Mouse (Mus musculus) hindbrain, embryonic 15.5 days (tissue): ENCODE data around the gene Reep6. TPM values are rescaled to one million over a fixed set of nuclear protein-coding genes. Genes with fewer than 3 reads are reported as not detected.

Source experiments
- ATAC-seq: fragments of 200-750 bp; cut with Nextera tagmentation; 2 replicates; pipeline ENCODE4 v1.8.0; 2017; ENCODE audit warnings: low read depth, moderate number of reproducible peaks, moderate TSS enrichment; ENCODE audit not compliant: low FRiP score
- H3K27ac ChIP-seq: fragments of 300-500 bp; sonication (generic); replicated peaks from 2 replicates; pipeline ENCODE4 v1.5.1; 2015; ENCODE audit warnings: mild to moderate bottlenecking, inconsistent platforms
- H3K27me3 ChIP-seq: fragments of 300-500 bp; sonication (generic); 2 replicates; pipeline ENCODE4 v1.6.1; 2015; ENCODE audit warnings: control low read depth, inconsistent platforms
- H3K36me3 ChIP-seq: fragments of 300-500 bp; sonication (generic); 2 replicates; pipeline ENCODE4 v1.6.1; 2015; ENCODE audit warnings: control low read depth, inconsistent platforms
- H3K4me1 ChIP-seq: fragments of 300-500 bp; sonication (generic); replicated peaks from 2 replicates; pipeline ENCODE4 v1.6.1; 2015; ENCODE audit warnings: control low read depth, inconsistent platforms
- H3K4me2 ChIP-seq: fragments of 300-500 bp; sonication (generic); 2 replicates; pipeline ENCODE4 v1.6.1; 2015; ENCODE audit warnings: moderate library complexity, mild to moderate bottlenecking, inconsistent platforms
- H3K4me3 ChIP-seq: fragments of 300-500 bp; sonication (generic); 2 replicates; pipeline ENCODE4 v1.5.1; 2015; ENCODE audit warnings: mild to moderate bottlenecking, inconsistent platforms
- H3K9ac ChIP-seq: fragments of 300-500 bp; sonication (generic); 2 replicates; pipeline ENCODE4 v1.6.1; 2015; ENCODE audit warnings: inconsistent platforms
- H3K9me3 ChIP-seq: fragments of 300-500 bp; sonication (generic); 2 replicates; pipeline ENCODE4 v1.6.1; 2016; ENCODE audit warnings: control low read depth, inconsistent platforms
- WGBS: fragments of 180-500 bp; shearing (Covaris S2); methylation state at CpG from one replicate; pipeline ENCODE4 v1.1.7; 2015; 5-methylcytosine and 5-hydroxymethylcytosine counted together
- polyA plus RNA-seq: library from polyadenylated mRNA; unstranded; fragments of >200 nt; fragmentation: Nextera tagmentation; extraction: Ambion mirVana; gene quantifications from 2 replicates; pipeline ENCODE4 v1.2.1, GENCODE M21; 2015

The Reep6 gene
- 5.7 and 7.1 TPM in 2 replicates for polyA plus RNA-seq

DNA sequence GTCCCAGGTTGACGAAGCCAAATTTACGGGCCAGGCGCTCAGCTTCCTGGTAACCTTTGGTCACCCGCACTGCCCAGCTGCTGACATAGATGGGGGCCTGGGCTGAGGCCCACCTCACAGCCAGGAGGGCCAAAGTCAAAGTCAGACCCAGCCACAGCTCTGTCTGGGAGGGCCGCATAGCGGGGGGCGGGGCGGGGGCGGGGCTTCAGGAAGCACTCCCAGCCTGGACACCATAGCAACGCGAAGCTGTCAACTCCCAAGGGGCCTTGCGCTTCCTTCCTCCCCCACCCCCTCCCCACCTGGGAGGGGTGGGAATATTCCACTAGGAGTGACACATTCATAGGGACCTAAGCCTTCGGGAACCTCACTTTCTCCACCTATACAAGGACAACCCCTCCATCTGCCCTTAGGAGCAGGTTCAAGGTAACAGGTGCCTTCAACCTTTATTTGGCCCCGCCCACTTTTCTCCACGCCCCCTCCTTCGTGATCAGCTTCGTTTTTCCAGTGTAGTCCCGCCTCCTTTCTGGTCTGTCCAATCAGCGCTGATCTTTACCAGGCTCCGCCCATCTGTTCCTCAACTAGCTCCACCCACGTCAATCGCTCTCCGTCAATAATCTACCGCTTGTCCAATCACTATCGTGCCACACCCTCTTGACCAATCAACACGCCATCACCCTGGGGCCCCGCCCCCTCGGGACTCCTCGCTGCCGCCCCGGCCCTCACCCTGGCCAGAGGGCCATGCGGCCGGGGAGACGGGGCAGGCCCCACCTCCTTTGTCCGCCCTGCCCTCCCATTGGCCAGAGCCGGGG lies at the start of gene Reep6, which contains the start of gene Pcsk4:
TSS of gene Reep6 (plus strand) at position 681 of the 809 bp plus-strand sequence.
TSS of gene Pcsk4 (minus strand) at position 226 of the 809 bp plus-strand sequence.
- H3K4me2 ChIP-seq = peak within 1 kb of the TSS; percentile 91
- H3K9me3 ChIP-seq = no peaks in the 10 kb centered on the region
- H3K27ac ChIP-seq = no peak within 1 kb of the TSS
- peaks cover 12% of the 10 kb centered on the region for H3K4me1 ChIP-seq
- no peaks in the 10 kb centered on the region for H3K27me3 ChIP-seq
- H3K4me3 ChIP-seq = peak within 1 kb of the TSS; percentile 50
- WGBS = 6% methylated on average over 35 of the region's 36 CpGs
- ATAC-seq = peak; percentile 94
- H3K36me3 ChIP-seq = no peaks in the 10 kb centered on the region
- peak within 1 kb of the TSS; percentile 45 for H3K9ac ChIP-seq

DNA sequence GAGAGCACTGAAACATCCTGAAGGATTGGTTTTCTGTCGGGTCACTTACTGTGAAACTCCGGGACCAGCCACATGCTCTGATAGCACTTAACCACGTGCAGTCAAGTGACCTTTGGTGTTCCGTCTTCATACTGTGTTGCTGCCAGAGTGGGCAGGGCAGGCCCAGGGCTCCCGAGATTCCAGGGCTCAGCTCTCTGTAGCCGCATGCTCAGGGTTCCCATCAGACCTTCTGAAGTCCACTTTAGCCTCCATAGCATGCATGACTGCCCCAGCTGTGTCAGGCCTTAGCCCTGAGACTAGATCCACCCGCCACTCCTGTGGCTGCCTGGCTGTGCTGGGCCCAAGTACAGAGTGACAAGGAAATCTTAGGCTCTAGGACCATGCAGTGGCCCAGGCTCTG lies 48.4 kb upstream of the Reep6 start:
- H3K4me2 ChIP-seq = no peak overlapping the region
- 0 out of 2 replicates have a peak, but pooled peaks cover 3% of the 10 kb centered on the region for H3K4me1 ChIP-seq
- H3K27me3 ChIP-seq = no peaks in the 10 kb centered on the region
- WGBS = 88% methylated on average over 7 of the region's 7 CpGs
- no peaks in the 10 kb centered on the region for H3K9me3 ChIP-seq
- H3K36me3 ChIP-seq = peaks cover 77% of the 10 kb centered on the region
- no peak overlapping the region for H3K4me3 ChIP-seq
- no peak overlapping the region for H3K27ac ChIP-seq
- no peak overlapping the region for H3K9ac ChIP-seq
- ATAC-seq = no peak

DNA sequence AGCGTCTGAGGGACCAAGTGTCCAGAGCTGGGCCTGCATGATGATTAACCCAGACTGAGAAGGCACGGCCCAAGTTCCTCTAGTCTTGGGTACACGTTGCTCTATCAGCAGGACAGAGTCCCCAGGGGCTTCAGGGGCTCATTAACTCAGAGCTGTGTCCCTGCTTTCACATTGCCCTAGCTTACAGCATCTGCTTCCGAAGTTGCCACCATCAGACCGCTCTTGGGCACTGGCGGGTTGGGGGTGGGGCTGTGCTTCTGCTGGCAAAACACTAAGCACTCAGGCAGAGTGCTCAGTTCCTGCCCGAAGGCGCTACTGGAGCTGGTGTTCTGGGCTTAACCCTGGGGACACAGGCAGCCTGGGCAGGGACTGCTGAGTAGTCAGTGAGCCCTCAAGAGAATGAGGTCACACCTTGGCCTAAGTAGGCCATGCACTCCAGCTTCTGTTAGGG lies 47.8 kb upstream of the Reep6 start:
- ATAC-seq = no peak

DNA sequence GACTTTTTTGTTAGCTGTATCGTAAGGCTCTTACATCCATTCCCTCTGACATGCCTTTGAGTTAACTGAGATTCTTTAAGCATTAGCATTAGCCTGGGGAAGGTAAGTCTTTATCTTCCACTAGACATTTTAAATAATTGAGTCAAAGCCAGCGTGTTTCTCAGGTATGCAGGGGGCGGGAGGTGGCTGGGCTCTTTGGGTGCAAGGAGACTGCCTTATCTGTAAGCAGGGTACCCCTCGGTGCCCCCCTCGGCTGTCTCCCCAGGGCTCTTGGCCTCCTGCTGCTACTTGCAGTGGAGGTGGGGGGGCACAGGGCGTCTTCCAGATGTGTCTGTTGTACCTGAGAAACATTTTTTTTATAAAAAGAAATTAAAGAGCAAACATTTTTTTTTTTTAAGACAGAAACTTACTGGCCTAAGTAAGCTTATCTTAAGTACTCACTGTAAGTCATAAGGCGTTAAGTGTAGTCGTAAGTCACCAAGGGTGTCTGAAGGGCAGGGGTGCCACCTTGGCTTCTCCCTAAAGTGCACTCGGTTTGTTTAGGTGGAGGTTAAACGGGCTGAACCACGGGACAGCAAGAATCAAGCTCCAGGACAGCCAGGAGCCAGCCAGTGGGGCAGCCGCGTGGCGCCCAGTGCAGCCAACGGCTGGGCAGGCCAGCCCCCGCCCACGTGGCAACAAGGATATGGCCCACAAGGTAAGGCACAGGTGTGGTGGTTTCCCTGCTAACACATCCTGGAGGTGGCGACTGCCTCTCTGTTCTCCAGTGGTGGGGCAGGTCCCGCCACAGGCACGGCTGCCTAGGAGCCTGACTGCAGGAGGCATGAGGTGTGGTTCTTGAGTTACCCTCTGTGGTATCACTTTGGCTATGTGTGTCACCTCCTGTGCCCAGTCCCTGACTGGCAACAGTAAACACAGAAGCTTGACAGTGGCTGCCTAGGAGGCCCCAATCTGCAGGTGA lies 47.0 kb upstream of the Reep6 start:
- no peaks in the 10 kb centered on the region for H3K9me3 ChIP-seq
- H3K4me3 ChIP-seq = no peak overlapping the region
- 0 out of 2 replicates have a peak, but pooled peaks cover 3% of the 10 kb centered on the region for H3K4me1 ChIP-seq
- H3K4me2 ChIP-seq = no peak overlapping the region
- ATAC-seq = no peak
- 93% methylated on average over 20 of the region's 20 CpGs for WGBS
- H3K27ac ChIP-seq = no peak overlapping the region
- H3K9ac ChIP-seq = no peak overlapping the region
- peaks cover 68% of the 10 kb centered on the region for H3K36me3 ChIP-seq
- no peaks in the 10 kb centered on the region for H3K27me3 ChIP-seq

More for the DNA sequence above, 47.8 kb upstream of the Reep6 start:
- Histone ChIP-seq H3K9ac (no peak overlapping the region), H3K36me3 (peaks cover 73% of the 10 kb centered on the region), H3K9me3 (no peaks in the 10 kb centered on the region), H3K4me1 (0 out of 2 replicates have a peak, but pooled peaks cover 3% of the 10 kb centered on the region), H3K27me3 (no peaks in the 10 kb centered on the region), H3K4me2 (no peak overlapping the region), H3K4me3 (no peak overlapping the region), H3K27ac (no peak overlapping the region)
- 59% methylated on average over 8 of the region's 8 CpGs for WGBS

DNA sequence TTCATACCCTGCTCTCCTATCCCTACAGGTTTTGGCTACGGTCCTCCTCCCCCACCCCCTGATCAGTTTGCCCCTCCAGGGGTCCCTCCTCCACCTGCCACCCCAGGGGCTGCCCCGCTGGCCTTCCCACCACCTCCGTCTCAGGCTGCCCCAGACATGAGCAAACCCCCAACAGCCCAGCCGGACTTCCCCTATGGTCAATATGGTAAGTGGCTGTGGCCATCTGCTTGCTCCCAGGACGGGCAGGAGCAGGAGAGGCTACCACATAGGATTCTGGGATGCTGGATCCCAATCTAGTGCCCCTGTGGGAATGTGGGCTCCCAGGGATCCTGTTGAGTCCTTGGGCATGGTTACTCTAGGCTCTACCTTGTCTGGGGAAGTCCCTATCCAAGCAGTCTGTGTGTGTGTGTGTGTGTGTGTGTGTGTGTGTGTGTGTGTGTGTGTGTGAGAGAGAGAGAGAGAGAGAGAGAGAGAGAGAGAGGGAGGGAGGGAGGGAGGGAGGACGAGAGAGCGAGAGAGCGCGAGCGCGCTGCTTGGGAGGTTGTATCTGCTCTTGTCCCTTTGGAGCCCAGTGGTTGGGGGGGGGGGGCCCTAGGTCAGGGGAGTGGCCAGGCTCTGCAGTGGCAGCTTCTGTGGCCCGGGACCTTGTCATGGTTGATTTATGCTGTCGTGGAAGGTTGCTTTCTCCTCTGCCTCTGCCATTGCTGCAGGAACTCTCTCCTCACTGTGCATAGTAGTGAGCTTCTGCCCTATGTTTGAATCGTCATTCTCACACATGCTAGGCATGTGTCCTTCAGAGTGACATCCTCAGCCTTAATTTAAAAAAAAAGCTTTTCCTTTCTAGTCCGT lies 44.3 kb upstream of the Reep6 start:
- Histone ChIP-seq H3K4me2 (no peak overlapping the region), H3K4me3 (no peak overlapping the region), H3K27me3 (no peaks in the 10 kb centered on the region), H3K9me3 (no peaks in the 10 kb centered on the region), H3K4me1 (0 out of 2 replicates have a peak, but pooled peaks cover 3% of the 10 kb centered on the region), H3K9ac (no peak overlapping the region), H3K36me3 (peaks cover 47% of the 10 kb centered on the region), H3K27ac (no peak overlapping the region)
- ATAC-seq = no peak
- 79% methylated on average over 14 of the region's 15 CpGs for WGBS

DNA sequence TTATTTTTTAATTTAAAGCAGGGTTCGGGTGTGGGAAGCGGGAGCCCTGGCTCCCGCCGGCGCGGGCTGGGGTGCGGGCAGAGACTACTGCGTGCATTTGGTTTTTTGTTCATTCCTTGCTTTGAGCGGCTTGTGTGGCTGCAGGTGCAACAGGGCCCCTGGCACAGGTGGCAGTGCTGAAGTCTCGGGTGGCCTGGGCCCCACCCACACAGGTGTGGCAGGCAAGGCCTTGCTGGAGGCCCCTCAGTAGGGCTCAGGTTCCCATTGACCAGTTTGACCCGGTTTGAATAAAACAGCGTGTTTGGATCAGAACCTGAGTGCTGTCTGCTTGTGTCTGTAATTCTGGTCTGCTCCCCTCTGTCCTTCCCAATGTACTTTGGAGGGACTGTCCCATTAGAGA lies 41.7 kb upstream of the Reep6 start:
- H3K9me3 ChIP-seq = no peaks in the 10 kb centered on the region
- peaks cover 7% of the 10 kb centered on the region for H3K4me1 ChIP-seq
- H3K9ac ChIP-seq = no peak overlapping the region
- no peak overlapping the region for H3K4me3 ChIP-seq
- 95% methylated on average over 12 of the region's 12 CpGs for WGBS
- no peaks in the 10 kb centered on the region for H3K27me3 ChIP-seq
- no peak overlapping the region for H3K4me2 ChIP-seq
- peaks cover 38% of the 10 kb centered on the region for H3K36me3 ChIP-seq
- ATAC-seq = no peak
- no peak overlapping the region for H3K27ac ChIP-seq

DNA sequence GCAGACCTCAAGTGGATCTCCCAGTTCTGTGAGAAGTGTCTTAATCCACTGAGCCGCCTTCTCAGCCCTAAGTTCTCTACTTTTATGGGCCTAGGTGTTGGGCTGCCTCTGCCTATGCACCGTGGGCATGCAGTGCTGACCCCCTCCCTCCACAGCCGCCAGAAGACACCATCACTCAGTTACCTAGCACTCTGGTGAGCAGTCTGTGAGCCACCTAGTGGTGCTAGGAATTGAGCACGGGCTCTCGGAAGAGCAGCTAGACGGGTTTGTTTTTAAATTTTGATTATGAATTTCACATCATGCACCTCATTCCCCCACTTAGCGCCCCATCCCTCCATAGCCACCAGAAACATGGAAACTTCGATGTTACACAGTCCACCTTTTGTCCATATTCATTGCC lies 41.1 kb upstream of the Reep6 start:
- Histone ChIP-seq H3K4me1 (peaks cover 12% of the 10 kb centered on the region), H3K4me2 (no peak overlapping the region), H3K4me3 (no peak overlapping the region), H3K36me3 (peaks cover 34% of the 10 kb centered on the region), H3K27me3 (no peaks in the 10 kb centered on the region), H3K27ac (no peak overlapping the region), H3K9ac (no peak overlapping the region), H3K9me3 (no peaks in the 10 kb centered on the region)
- no peak for ATAC-seq
- 65% methylated on average over 8 of the region's 8 CpGs for WGBS

DNA sequence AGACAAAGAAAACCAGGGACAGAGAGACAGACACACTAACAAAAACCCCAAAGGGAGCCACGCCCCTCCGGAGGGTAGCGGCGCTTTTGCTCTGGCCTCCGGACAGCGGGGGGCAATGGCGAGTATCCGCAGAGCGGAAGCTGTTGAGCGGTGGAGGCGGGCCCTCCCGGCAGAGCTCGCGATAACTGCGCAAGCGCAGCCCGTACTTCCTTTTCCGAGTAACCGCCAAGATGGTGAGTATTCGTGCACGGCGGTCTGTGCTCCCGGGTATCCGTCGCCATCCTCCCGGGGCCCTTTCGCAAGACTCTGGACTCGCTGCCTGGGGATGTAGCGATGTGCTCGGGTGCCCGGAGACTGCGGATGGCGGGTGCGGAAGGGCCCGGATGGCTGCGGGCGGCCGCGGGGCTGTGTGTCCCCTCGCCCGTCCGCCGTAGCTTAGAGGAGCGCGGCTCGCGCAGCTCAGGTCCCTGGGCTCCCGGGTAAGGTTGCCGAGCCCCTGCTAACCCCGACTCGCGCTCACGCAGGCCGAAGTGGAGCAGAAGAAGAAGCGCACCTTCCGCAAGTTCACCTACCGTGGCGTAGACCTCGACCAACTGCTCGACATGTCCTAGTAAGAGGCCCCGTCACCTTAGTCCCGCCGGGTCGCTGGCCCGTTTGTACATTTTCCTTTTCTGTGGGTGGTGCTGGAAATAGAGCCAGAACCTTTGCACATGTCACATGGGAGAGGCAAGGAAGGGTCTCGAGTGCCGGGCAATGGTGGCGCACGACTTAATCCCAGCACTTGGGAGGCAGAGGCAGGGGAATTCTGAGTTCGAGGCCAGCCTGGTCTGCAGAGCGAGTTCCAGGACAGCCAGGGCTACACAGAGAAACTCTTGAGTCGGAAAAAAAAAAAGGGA lies 37.3 kb upstream of the Reep6 start, which contains the start of gene Rps15:
TSS of gene Rps15 (plus strand) at position 203 of the 896 bp plus-strand sequence.
- peaks cover 24% of the 10 kb centered on the region for H3K36me3 ChIP-seq
- peak within 1 kb of the TSS; percentile 84 for H3K4me2 ChIP-seq
- peak within 1 kb of the TSS; percentile 85 for H3K4me3 ChIP-seq
- peak within 1 kb of the TSS; percentile 96 for H3K9ac ChIP-seq
- under 1% methylated on average over 72 of the region's 72 CpGs for WGBS
- H3K27me3 ChIP-seq = no peaks in the 10 kb centered on the region
- no peaks in the 10 kb centered on the region for H3K9me3 ChIP-seq
- ATAC-seq = peak; percentile 81
- H3K27ac ChIP-seq = peak within 1 kb of the TSS; percentile 93
- H3K4me1 ChIP-seq = peaks cover 49% of the 10 kb centered on the region

DNA sequence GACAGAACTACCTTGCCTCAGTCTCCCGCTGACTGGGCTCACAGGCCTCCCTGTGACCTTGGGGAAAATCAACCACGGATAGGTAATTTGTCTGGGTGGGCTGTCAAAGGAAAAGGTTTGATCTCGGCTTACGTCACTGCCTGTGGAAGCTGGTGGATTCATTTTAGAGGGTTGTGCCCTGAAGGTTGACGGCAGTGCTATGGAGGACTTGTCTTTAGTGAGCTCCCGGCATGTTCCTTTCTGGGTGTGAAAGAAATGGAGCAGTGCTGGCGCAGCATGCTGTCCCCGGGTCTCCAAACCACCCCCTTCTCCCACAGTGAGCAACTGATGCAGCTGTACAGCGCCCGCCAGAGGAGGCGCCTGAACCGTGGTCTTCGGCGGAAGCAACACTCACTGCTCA lies 36.4 kb upstream of the Reep6 start:
- Histone ChIP-seq H3K4me1 (peaks cover 57% of the 10 kb centered on the region), H3K4me3 (peak overlapping the region; percentile 85), H3K36me3 (peaks cover 22% of the 10 kb centered on the region), H3K4me2 (peak overlapping the region; percentile 84), H3K27ac (peak overlapping the region; percentile 93), H3K27me3 (no peaks in the 10 kb centered on the region), H3K9ac (peak overlapping the region; percentile 96), H3K9me3 (no peaks in the 10 kb centered on the region)
- 19% methylated on average over 14 of the region's 14 CpGs for WGBS
- ATAC-seq = no peak

DNA sequence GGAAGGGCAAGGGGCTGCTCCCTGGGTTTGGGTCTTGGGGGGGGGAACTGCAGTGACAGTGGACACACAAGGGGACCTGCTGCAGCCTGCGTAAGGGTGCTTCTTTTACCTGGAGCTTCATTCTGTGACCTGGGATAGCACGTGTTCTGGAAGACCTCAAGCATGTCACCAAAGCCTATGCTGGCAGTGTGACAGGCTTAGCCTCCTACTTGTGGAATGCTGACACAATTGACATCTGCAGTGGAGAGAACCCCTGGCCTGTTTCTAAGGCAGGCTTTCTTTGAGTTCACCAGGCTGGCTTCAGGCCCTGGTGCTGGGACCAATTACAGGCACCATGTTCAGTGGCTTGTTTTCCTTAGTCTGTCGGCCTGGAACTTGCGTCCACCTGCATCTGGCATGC lies 35.4 kb upstream of the Reep6 start:
- Histone ChIP-seq H3K4me2 (peak overlapping the region; percentile 84; the same call in 1 of the 2 replicates), H3K4me3 (no peak overlapping the region), H3K9me3 (no peaks in the 10 kb centered on the region), H3K27ac (peak overlapping the region; percentile 98; the same call in 1 of the 2 replicates), H3K27me3 (no peaks in the 10 kb centered on the region), H3K9ac (no peak overlapping the region), H3K4me1 (peaks cover 62% of the 10 kb centered on the region), H3K36me3 (peaks cover 18% of the 10 kb centered on the region)
- 67% methylated on average over 4 of the region's 4 CpGs for WGBS
- ATAC-seq = no peak
